Mouse (Mus musculus) right cerebral cortex, adult 18-20 months (tissue): ENCODE measurements around the gene Patj.
A peak's percentile ranks its signal among the peaks of the same experiment; 100 is the strongest.

Experiments used
- DNase-seq: peaks from one replicate; pipeline ENCODE4 v3.0.0; 2022; ENCODE audit warnings: mixed read lengths

The Patj gene

GRCm38 (mm10) chr4:98733660-98734059, 338.1 kb downstream of the Patj start:
- DNase-seq: no peak

- peak; percentile 25 for DNase-seq
Measured at GRCm38 (mm10) chr4:98739753-98740152, 344.2 kb downstream of the Patj start.

- no peak for DNase-seq
Measured at GRCm38 (mm10) chr4:98743209-98743905, 347.8 kb downstream of the Patj start.

- DNase-seq: no peak
Measured at GRCm38 (mm10) chr4:98743906-98744210, 348.3 kb downstream of the Patj start.

- DNase-seq: no peak
Measured at GRCm38 (mm10) chr4:98754456-98754855, 358.9 kb downstream of the Patj start.

- DNase-seq: no peak
Measured at GRCm38 (mm10) chr4:98756141-98756540, 360.6 kb downstream of the Patj start.

- DNase-seq: no peak
Measured at GRCm38 (mm10) chr4:98758012-98758821, 362.6 kb downstream of the Patj start.

GRCm38 (mm10) chr4:98758872-98759518, 363.4 kb downstream of the Patj start:
- DNase-seq: no peak

- no peak for DNase-seq
Measured at GRCm38 (mm10) chr4:98767134-98768133, 371.8 kb downstream of the Patj start.
